Mouse (Mus musculus) limb, embryonic 11.5 days (tissue): ENCODE data around the gene Sel1l. TPM values are rescaled to one million over a fixed set of nuclear protein-coding genes. Genes with fewer than 3 reads are reported as not detected.

Experiments
- ATAC-seq: fragments of 200-750 bp; cut with Nextera tagmentation; 2 replicates; pipeline ENCODE4 v1.8.0; 2017; ENCODE audit warnings: low read depth; ENCODE audit not compliant: insufficient number of reproducible peaks, low FRiP score, low TSS enrichment
- DNase-seq: peaks from one replicate; pipeline ENCODE4 v3.0.0-alpha.2; 2015; ENCODE audit warnings: low spot score
- H3K27ac ChIP-seq: fragments of 300-500 bp; sonication (generic); replicated peaks from 2 replicates; pipeline ENCODE4 v1.5.1; 2014; ENCODE audit warnings: low read depth, mild to moderate bottlenecking, low read length
- H3K27me3 ChIP-seq: fragments of 300-500 bp; sonication (generic); 2 replicates; pipeline ENCODE4 v1.6.1; 2014; ENCODE audit warnings: mild to moderate bottlenecking, low read length, mixed read lengths; ENCODE audit not compliant: control insufficient read depth, insufficient read depth
- H3K36me3 ChIP-seq: fragments of 300-500 bp; sonication (generic); 2 replicates; pipeline ENCODE4 v1.6.1; 2014; ENCODE audit warnings: mild to moderate bottlenecking, low read length, moderate library complexity, mixed read lengths; ENCODE audit not compliant: control insufficient read depth, insufficient read depth
- H3K4me1 ChIP-seq: fragments of 300-500 bp; sonication (generic); 2 replicates; pipeline ENCODE4 v1.6.1; 2014; ENCODE audit warnings: low read length, mixed read lengths; ENCODE audit not compliant: control insufficient read depth, insufficient read depth
- H3K4me2 ChIP-seq: fragments of 300-500 bp; sonication (generic); 2 replicates; pipeline ENCODE4 v1.6.1; 2014; ENCODE audit warnings: low read depth, mild to moderate bottlenecking, moderate library complexity; ENCODE audit not compliant: severe bottlenecking
- H3K4me3 ChIP-seq: fragments of 300-500 bp; sonication (generic); 2 replicates; pipeline ENCODE4 v1.5.1; 2014; ENCODE audit warnings: low read depth, low read length
- H3K9ac ChIP-seq: fragments of 300-500 bp; sonication (generic); 2 replicates; pipeline ENCODE4 v1.6.1; 2014; ENCODE audit warnings: mild to moderate bottlenecking, low read length
- H3K9me3 ChIP-seq: fragments of 300-500 bp; sonication (generic); 2 replicates; pipeline ENCODE4 v1.6.1; 2016; ENCODE audit warnings: low read length; ENCODE audit not compliant: control insufficient read depth
- WGBS: fragments of 180-500 bp; shearing (Covaris S2); extraction: QIAGEN DNeasy Blood & Tissue Kit; methylation state at CpG from one replicate; pipeline ENCODE4 v1.1.7; 2014; 5-methylcytosine and 5-hydroxymethylcytosine counted together
- polyA plus RNA-seq: library from polyadenylated mRNA; unstranded; fragments of >200 nt; fragmentation: Nextera tagmentation; extraction: Ambion mirVana; gene quantifications from 2 replicates; pipeline ENCODE4 v1.2.1, GENCODE M21; 2014

The Sel1l gene
- polyA plus RNA-seq, 1 experiment from 2014 or later, result 64.9 TPM

- ATAC-seq, result no peak
- H3K27me3 ChIP-seq, result no peaks in the 10 kb centered on the region
- WGBS, result 59% methylated on average over 14 of the region's 14 CpGs
- H3K4me1 ChIP-seq, result no peaks in the 10 kb centered on the region
- DNase-seq, result no peak
- no peak overlapping the region for H3K4me2 ChIP-seq
- H3K27ac ChIP-seq, result no peak overlapping the region
- H3K9me3 ChIP-seq, result no peaks in the 10 kb centered on the region
- H3K4me3 ChIP-seq, result no peak overlapping the region
- H3K36me3 ChIP-seq, result no peaks in the 10 kb centered on the region
- H3K9ac ChIP-seq, result no peak overlapping the region
Measured at GRCm38 (mm10) chr12:91766338-91767107, 82.4 kb downstream of the Sel1l start.

- Histone ChIP-seq H3K27ac (no peak overlapping the region), H3K4me2 (no peak overlapping the region), H3K9ac (no peak overlapping the region), H3K4me3 (no peak overlapping the region), H3K4me1 (no peaks in the 10 kb centered on the region), H3K9me3 (no peaks in the 10 kb centered on the region), H3K27me3 (no peaks in the 10 kb centered on the region), H3K36me3 (no peaks in the 10 kb centered on the region)
- no peak for ATAC-seq
- 60% methylated on average over 13 of the region's 13 CpGs for WGBS
- DNase-seq, result no peak
Measured at GRCm38 (mm10) chr12:91765504-91765903, 83.5 kb downstream of the Sel1l start.

- WGBS, result 7% methylated on average over 2 of the region's 2 CpGs
- ATAC-seq, result no peak
- DNase-seq, result no peak
Measured at GRCm38 (mm10) chr12:91765054-91765453, 83.9 kb downstream of the Sel1l start.

GRCm38 (mm10) chr12:91764471-91764870, 84.5 kb downstream of the Sel1l start:
- Histone ChIP-seq H3K27ac (no peak overlapping the region), H3K27me3 (no peaks in the 10 kb centered on the region), H3K4me2 (no peak overlapping the region), H3K9ac (no peak overlapping the region), H3K4me1 (no peaks in the 10 kb centered on the region), H3K36me3 (no peaks in the 10 kb centered on the region), H3K4me3 (no peak overlapping the region), H3K9me3 (no peaks in the 10 kb centered on the region)
- DNase-seq, result no peak
- no peak for ATAC-seq
- 71% methylated on average over 2 of the region's 2 CpGs for WGBS

More at GRCm38 (mm10) chr12:91765054-91765453, 83.9 kb downstream of the Sel1l start:
- H3K4me1 ChIP-seq, result no peaks in the 10 kb centered on the region
- H3K4me3 ChIP-seq, result no peak overlapping the region
- no peak overlapping the region for H3K9ac ChIP-seq
- H3K36me3 ChIP-seq, result no peaks in the 10 kb centered on the region
- H3K27me3 ChIP-seq, result no peaks in the 10 kb centered on the region
- no peaks in the 10 kb centered on the region for H3K9me3 ChIP-seq
- no peak overlapping the region for H3K27ac ChIP-seq
- H3K4me2 ChIP-seq, result no peak overlapping the region

- no peak overlapping the region for H3K9ac ChIP-seq
- no peak for DNase-seq
- H3K9me3 ChIP-seq, result no peaks in the 10 kb centered on the region
- H3K27me3 ChIP-seq, result no peaks in the 10 kb centered on the region
- no peak for ATAC-seq
- H3K27ac ChIP-seq, result no peak overlapping the region
- H3K4me3 ChIP-seq, result no peak overlapping the region
- 84% methylated on average over 3 of the region's 3 CpGs for WGBS
- no peak overlapping the region for H3K4me2 ChIP-seq
- 0 out of 2 replicates have a peak, but pooled peaks cover 2% of the 10 kb centered on the region for H3K4me1 ChIP-seq
- H3K36me3 ChIP-seq, result no peaks in the 10 kb centered on the region
Measured at GRCm38 (mm10) chr12:91759836-91760235, 89.1 kb downstream of the Sel1l start.

- 87% methylated on average over 13 of the region's 13 CpGs for WGBS
Measured at GRCm38 (mm10) chr12:91757854-91758562, 90.9 kb downstream of the Sel1l start.

GRCm38 (mm10) chr12:91756562-91757166, 92.3 kb downstream of the Sel1l start:
- Histone ChIP-seq H3K9me3 (no peaks in the 10 kb centered on the region), H3K4me1 (0 out of 2 replicates have a peak, but pooled peaks cover 2% of the 10 kb centered on the region), H3K27ac (no peak overlapping the region), H3K27me3 (no peaks in the 10 kb centered on the region), H3K4me3 (no peak overlapping the region), H3K9ac (no peak overlapping the region), H3K4me2 (no peak overlapping the region), H3K36me3 (no peaks in the 10 kb centered on the region)
- WGBS, result 10% methylated on average over 5 of the region's 5 CpGs
- DNase-seq, result no peak
- peak; percentile 65; the same call in 1 of the 2 replicates for ATAC-seq

More at GRCm38 (mm10) chr12:91757854-91758562, 90.9 kb downstream of the Sel1l start:
- Histone ChIP-seq H3K36me3 (no peaks in the 10 kb centered on the region), H3K27ac (no peak overlapping the region), H3K9ac (no peak overlapping the region), H3K4me3 (no peak overlapping the region), H3K9me3 (no peaks in the 10 kb centered on the region), H3K27me3 (no peaks in the 10 kb centered on the region), H3K4me2 (no peak overlapping the region), H3K4me1 (0 out of 2 replicates have a peak, but pooled peaks cover 2% of the 10 kb centered on the region)
- ATAC-seq (no peak), DNase-seq (no peak)
